Mouse (Mus musculus) forebrain, postnatal 0 days (tissue): ENCODE measurements around the gene Ahsg. TPM values are rescaled to one million over a fixed set of nuclear protein-coding genes. Genes with fewer than 3 reads are reported as not detected.
A peak's percentile ranks its signal among the peaks of the same experiment; 100 is the strongest.

Experiments used
- ATAC-seq: fragments of 200-750 bp; cut with Nextera tagmentation; 2 replicates; pipeline ENCODE4 v1.8.0; 2017; ENCODE audit warnings: mild to moderate bottlenecking, moderate library complexity
- DNase-seq: peaks from one replicate; pipeline ENCODE4 v3.0.0-alpha.2; 2015
- H3K27ac ChIP-seq: fragments of 300-500 bp; sonication (generic); 2 replicates; pipeline ENCODE4 v1.5.1; 2014; ENCODE audit warnings: low read depth, mild to moderate bottlenecking, antibody characterized with exemption, low read length, moderate library complexity, mixed read lengths
- H3K27me3 ChIP-seq: fragments of 300-500 bp; sonication (generic); 2 replicates; pipeline ENCODE4 v1.6.1; 2014; ENCODE audit warnings: mild to moderate bottlenecking, low read length, mixed read lengths; ENCODE audit not compliant: insufficient read depth
- H3K36me3 ChIP-seq: fragments of 300-500 bp; sonication (generic); 2 replicates; pipeline ENCODE4 v1.6.1; 2014; ENCODE audit warnings: mild to moderate bottlenecking, moderate library complexity; ENCODE audit not compliant: insufficient read depth
- H3K4me1 ChIP-seq: fragments of 300-500 bp; sonication (generic); 2 replicates; pipeline ENCODE4 v1.6.1; 2014; ENCODE audit warnings: antibody characterized with exemption; ENCODE audit not compliant: insufficient read depth
- H3K4me2 ChIP-seq: fragments of 300-500 bp; sonication (generic); 2 replicates; pipeline ENCODE4 v1.6.1; 2014; ENCODE audit warnings: low read depth, mild to moderate bottlenecking, moderate library complexity
- H3K4me3 ChIP-seq: fragments of 300-500 bp; sonication (generic); 2 replicates; pipeline ENCODE4 v1.5.1; 2014; ENCODE audit warnings: low read depth, low read length, mixed read lengths
- H3K9ac ChIP-seq: fragments of 300-500 bp; sonication (generic); 2 replicates; pipeline ENCODE4 v1.6.1; 2014; ENCODE audit warnings: mild to moderate bottlenecking
- H3K9me3 ChIP-seq: fragments of 300-500 bp; sonication (generic); 2 replicates; pipeline ENCODE4 v1.6.1; 2016; ENCODE audit warnings: low read length
- CTCF ChIP-seq: sonication (generic); IDR thresholded peaks from 2 replicates; pipeline ENCODE4 v1.5.1; 2016; ENCODE audit warnings: antibody characterized with exemption, control low read depth, low read depth
- WGBS: fragments of 180-500 bp; shearing (Covaris S2); extraction: QIAGEN DNeasy Blood & Tissue Kit; methylation state at CpG from one replicate; pipeline ENCODE4 v1.1.7; 2014; 5-methylcytosine and 5-hydroxymethylcytosine counted together
- polyA plus RNA-seq: library from polyadenylated mRNA; unstranded; fragments of >200 nt; fragmentation: Nextera tagmentation; extraction: Ambion mirVana; gene quantifications from 2 replicates; pipeline ENCODE4 v1.2.1, GENCODE M21; 2015
- total RNA-seq: library from RNA; depleted of rRNA; stranded (reverse); fragments of >200 nt; gene quantifications from 2 replicates; pipeline ENCODE4 v1.2.3, GENCODE M21; 2014

Ahsg gene
- total and polyA plus RNA-seq, 2 experiments from 2014 or later, result not detected

DNA sequence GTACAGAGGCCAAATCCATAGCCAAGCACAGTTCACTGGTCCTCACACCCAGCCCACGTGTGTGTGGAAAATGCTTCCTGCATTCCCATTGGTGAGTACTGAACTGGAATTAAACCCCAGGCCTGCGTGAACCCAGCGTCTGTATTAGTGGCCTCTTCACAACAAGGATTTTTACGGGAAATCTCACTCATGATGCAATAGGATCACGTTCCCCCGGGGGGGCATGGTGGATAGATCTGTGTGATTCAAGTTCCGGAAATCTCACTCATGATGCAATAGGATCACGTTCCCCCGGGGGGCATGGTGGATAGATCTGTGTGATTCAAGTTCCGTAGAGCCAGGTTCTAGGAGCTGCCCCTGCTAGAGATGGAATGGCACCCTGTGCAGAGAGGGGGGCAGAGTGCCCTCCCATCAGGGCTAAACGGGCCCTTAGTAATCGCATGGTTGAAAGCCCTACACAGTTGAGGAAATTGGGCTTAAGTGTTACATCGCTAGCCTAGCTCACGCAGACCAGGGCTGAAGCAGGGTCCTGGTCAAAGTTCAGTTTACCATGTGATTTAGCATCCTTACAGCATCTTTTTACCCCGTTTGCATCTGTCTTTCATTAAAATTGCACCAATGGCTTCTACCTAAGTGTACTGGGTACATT lies 27.7 kb downstream of the Ahsg start:
- H3K9ac ChIP-seq, result no peak overlapping the region
- no peak for TF ChIP-seq CTCF
- no peak overlapping the region for H3K27ac ChIP-seq
- no peaks in the 10 kb centered on the region for H3K27me3 ChIP-seq
- H3K4me1 ChIP-seq, result no peaks in the 10 kb centered on the region
- no peak for ATAC-seq
- H3K36me3 ChIP-seq, result no peaks in the 10 kb centered on the region
- H3K4me3 ChIP-seq, result no peak overlapping the region
- no peak overlapping the region for H3K4me2 ChIP-seq
- H3K9me3 ChIP-seq, result no peaks in the 10 kb centered on the region
- no peak for DNase-seq
- 65% methylated on average over 15 of the region's 15 CpGs for WGBS

DNA sequence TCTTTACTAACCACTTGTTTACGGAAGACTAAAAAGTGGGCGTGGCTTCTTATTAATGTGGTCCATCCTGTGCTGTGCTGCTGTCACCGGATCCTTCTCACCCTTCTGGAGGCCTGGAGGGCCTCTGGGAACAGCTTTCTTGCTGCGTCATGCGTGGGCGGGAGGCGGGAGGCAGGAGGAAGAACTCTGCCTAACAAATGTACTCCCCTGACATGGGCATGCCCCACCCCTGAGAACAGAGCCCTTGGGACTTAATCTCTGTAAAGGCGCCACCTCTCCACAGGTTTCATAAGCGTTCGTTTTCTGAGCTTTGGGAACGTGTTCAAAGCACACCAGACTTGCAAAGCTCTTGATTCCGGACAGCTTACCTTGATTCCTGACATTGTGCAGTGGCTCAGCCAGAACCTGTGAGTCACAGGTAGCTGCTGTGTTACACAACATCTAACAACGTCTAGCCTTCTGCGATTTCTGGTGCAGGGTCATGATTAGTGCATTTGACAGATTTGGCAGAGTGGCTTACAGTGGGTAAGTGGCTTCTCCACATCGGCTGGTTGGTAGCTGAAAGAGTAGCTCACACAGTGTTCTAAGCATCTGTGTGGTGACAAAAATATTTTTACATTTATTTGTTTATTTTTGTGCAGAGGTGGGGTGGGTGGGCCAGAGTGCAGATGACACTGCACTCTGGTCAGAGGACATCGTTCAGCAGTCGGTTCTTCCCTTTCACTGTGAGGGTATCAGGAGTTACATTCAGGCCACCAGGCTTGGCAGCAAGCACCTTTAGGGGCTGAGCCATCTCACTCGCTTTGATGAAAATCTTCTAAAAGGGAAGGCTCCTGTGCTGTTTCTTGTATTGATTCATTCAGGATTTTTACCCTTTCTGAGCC lies 29.1 kb downstream of the Ahsg start:
- no peaks in the 10 kb centered on the region for H3K36me3 ChIP-seq
- H3K9ac ChIP-seq, result no peak overlapping the region
- ATAC-seq (no peak), DNase-seq (no peak)
- no peaks in the 10 kb centered on the region for H3K27me3 ChIP-seq
- no peak overlapping the region for H3K4me2 ChIP-seq
- H3K27ac ChIP-seq, result no peak overlapping the region
- H3K4me1 ChIP-seq, result no peaks in the 10 kb centered on the region
- WGBS, result 69% methylated on average over 18 of the region's 18 CpGs
- no peak for TF ChIP-seq CTCF
- no peaks in the 10 kb centered on the region for H3K9me3 ChIP-seq
- H3K4me3 ChIP-seq, result no peak overlapping the region

DNA sequence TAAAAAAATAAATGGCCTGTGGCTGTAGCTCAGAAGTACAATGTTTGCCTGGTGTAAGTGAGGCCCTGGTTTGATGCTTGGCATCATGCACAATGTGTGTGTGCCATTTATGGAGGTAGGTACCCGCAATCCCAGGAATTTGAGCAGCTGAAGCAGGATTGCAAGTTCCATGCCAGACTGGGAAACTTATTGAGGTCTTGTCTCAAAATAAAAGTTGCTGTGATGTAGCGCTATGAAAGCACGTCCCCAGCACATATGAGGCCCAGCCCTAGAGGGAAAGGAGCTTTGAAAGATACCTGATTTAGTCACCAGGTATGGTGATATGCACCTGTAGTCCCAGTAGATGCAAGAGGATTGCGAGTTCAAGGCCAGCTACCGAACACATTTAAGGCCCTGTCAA lies 30.7 kb downstream of the Ahsg start:
- ATAC-seq (no peak), DNase-seq (no peak)
- no peak overlapping the region for H3K4me2 ChIP-seq
- H3K27me3 ChIP-seq, result no peaks in the 10 kb centered on the region
- WGBS, result 94% methylated on average over 5 of the region's 5 CpGs
- no peaks in the 10 kb centered on the region for H3K36me3 ChIP-seq
- no peaks in the 10 kb centered on the region for H3K9me3 ChIP-seq
- no peaks in the 10 kb centered on the region for H3K4me1 ChIP-seq
- no peak overlapping the region for H3K9ac ChIP-seq
- no peak overlapping the region for H3K4me3 ChIP-seq
- H3K27ac ChIP-seq, result no peak overlapping the region
- TF ChIP-seq CTCF, result no peak

DNA sequence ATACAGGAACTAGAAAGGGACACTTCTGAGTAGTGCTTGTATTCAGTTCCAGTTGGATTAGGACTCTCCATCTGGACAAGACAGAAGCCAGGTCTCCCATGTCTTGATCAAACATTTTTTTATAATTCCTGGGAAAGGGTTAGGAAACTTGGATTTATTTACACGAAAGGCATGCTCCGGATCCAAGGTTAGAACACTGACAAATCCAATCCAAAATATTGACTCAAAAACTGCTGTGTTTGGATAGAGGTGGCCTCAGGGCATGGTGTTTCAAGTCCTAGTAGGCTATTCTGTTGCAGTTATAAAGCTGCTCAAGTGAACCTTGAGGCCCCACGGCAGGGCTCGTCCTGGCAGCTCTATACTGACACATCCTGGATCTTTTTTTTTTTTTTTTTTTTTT lies 31.4 kb downstream of the Ahsg start:
- no peak overlapping the region for H3K4me3 ChIP-seq
- no peaks in the 10 kb centered on the region for H3K4me1 ChIP-seq
- H3K27me3 ChIP-seq, result no peaks in the 10 kb centered on the region
- H3K36me3 ChIP-seq, result no peaks in the 10 kb centered on the region
- DNase-seq (no peak), ATAC-seq (no peak)
- TF ChIP-seq CTCF, result no peak
- 86% methylated on average over 4 of the region's 4 CpGs for WGBS
- no peak overlapping the region for H3K4me2 ChIP-seq
- H3K9ac ChIP-seq, result no peak overlapping the region
- H3K9me3 ChIP-seq, result no peaks in the 10 kb centered on the region
- H3K27ac ChIP-seq, result no peak overlapping the region

DNA sequence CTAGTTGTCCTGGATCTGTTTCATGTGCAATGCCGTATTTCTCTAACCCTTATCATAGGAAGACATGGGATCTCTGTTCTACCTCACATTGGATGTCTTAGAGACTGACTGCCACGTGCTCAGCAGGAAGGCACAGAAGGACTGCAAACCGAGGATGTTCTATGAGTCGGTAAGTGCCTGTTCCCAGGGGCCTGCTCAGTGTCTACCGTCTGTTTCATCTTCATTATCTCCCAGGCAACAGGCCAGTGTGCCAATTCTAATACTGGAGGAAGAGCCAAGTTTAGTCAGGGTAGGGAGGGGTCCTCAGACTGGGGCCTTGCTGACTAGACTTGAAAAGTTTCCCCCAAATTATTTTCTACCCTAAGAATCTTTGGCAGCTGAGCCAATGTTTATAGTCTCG lies 38.5 kb downstream of the Ahsg start:
- DNase-seq (peak; percentile 35), ATAC-seq (peak; percentile 66)
- no peak overlapping the region for H3K27ac ChIP-seq
- no peaks in the 10 kb centered on the region for H3K27me3 ChIP-seq
- 60% methylated on average over 6 of the region's 6 CpGs for WGBS
- no peak overlapping the region for H3K9ac ChIP-seq
- H3K4me1 ChIP-seq, result no peaks in the 10 kb centered on the region
- no peaks in the 10 kb centered on the region for H3K9me3 ChIP-seq
- no peak overlapping the region for H3K4me2 ChIP-seq
- TF ChIP-seq CTCF, result no peak
- no peak overlapping the region for H3K4me3 ChIP-seq
- no peaks in the 10 kb centered on the region for H3K36me3 ChIP-seq

DNA sequence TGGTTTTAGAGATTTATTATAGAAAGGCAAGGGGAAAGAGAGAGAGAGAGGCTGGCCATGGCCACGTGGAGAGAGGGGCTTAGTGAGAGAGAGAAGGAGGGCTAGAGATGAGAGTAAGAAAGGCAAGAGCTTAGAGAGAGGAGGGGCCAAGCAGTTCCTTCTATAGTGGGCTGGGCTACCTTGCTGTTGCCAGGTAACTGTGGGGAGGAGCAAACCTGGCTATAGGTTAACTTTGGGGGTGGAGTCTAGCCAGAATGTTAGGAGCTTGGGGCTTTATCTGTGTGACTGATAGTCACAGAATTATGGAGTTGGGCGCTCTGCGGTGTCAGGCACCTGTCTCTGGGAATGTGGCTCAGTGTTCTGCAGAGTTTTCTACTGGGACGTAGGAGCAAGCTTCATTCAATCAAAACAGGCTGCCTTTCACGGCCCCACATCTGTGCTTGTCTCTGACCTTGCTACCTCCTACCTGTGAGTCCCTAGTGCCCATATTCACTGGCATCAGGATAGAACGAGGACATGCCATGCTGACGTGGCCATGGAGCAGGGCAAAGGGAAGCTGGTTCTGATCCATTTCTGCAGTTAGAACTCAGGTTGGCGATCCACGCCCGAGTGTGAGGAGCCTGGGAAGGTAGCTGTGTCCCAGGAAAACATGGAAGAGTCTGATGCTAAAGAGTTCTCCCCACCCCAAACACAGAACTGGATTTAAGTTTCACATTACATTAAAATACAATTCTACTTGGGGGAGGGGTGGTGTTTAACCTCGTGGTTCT lies 40.5 kb downstream of the Ahsg start:
- Histone ChIP-seq H3K27ac (no peak overlapping the region), H3K9ac (no peak overlapping the region), H3K4me1 (no peaks in the 10 kb centered on the region), H3K4me3 (no peak overlapping the region), H3K9me3 (no peaks in the 10 kb centered on the region), H3K4me2 (no peak overlapping the region), H3K27me3 (no peaks in the 10 kb centered on the region), H3K36me3 (no peaks in the 10 kb centered on the region)
- no peak for DNase-seq
- ATAC-seq, result no peak
- TF ChIP-seq CTCF, result no peak
- WGBS, result 84% methylated on average over 11 of the region's 11 CpGs

DNA sequence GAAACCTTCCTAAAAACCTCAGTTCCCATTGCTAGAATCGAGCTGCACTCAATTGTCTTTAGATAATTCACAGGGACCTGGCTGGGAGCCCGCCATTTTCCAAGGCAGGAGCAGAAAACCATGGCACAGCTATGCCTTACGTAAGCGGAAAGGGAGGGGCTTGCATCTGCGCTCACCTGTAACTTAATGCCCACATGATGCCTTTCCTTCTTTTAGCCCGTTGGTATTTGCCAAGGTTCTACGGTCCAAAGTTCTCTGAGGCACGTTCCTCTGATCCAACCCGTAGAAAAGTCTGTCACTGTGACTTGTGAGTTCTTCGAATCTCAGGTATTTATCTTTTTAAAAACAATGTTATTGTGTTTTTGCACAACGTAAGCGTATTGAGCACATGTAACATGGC lies 46.6 kb downstream of the Ahsg start:
- Histone ChIP-seq H3K4me2 (no peak overlapping the region), H3K27me3 (no peaks in the 10 kb centered on the region), H3K9ac (no peak overlapping the region), H3K27ac (no peak overlapping the region), H3K9me3 (no peaks in the 10 kb centered on the region), H3K4me3 (no peak overlapping the region), H3K36me3 (no peaks in the 10 kb centered on the region), H3K4me1 (no peaks in the 10 kb centered on the region)
- no peak for TF ChIP-seq CTCF
- no peak for DNase-seq
- ATAC-seq, result no peak
- WGBS, result 91% methylated on average over 12 of the region's 12 CpGs
